Mouse (Mus musculus): ENCODE measurements at regions not wholly inside any gene's neighbourhood (a gene's known extent, or its start where the extent isn't known, plus 50 kb on each side); places are given as distances from the start of the nearest gene placed in this dataset.

- TF ChIP-seq GATA1 (IDR thresholded peaks at IDR 0.05; ENCODE audit: low read length) (no peak), TAL1 (IDR thresholded peaks at IDR 0.05; ENCODE audit: low read length) (no peak)
These were observed 122.8 kb downstream of the Cd83 start for GRCm38 (mm10) chr13:43907425-43907824.

All from erythroblast, embryonic 14.5 days (primary cell).